Mouse (Mus musculus) embryonic facial prominence, embryonic 14.5 days (tissue): ENCODE data around the gene Ccdc134. TPM values are rescaled to one million over a fixed set of nuclear protein-coding genes. Genes with fewer than 3 reads are reported as not detected.
"Not testable (repeated sequence)": the region's sequence is repeated elsewhere in the genome, so short reads cannot be mapped to it uniquely, and the experiment has no call there.

ENCODE experiments used
- ATAC-seq: fragments of 200-750 bp; cut with Nextera tagmentation; 2 replicates; pipeline ENCODE4 v1.8.0; 2017; ENCODE audit warnings: low read depth, moderate number of reproducible peaks, moderate TSS enrichment
- DNase-seq: peaks from one replicate; pipeline ENCODE4 v3.0.0-alpha.2; 2015; ENCODE audit warnings: low spot score
- H3K27ac ChIP-seq: fragments of 300-500 bp; sonication (generic); replicated peaks from 2 replicates; pipeline ENCODE4 v1.5.1; 2014; ENCODE audit warnings: low read depth, mild to moderate bottlenecking, low read length, moderate library complexity
- H3K27me3 ChIP-seq: fragments of 300-500 bp; sonication (generic); replicated peaks from 2 replicates; pipeline ENCODE4 v1.6.1; 2014; ENCODE audit warnings: low read length; ENCODE audit not compliant: control insufficient read depth, insufficient read depth
- H3K36me3 ChIP-seq: fragments of 300-500 bp; sonication (generic); 2 replicates; pipeline ENCODE4 v1.6.1; 2014; ENCODE audit warnings: low read length, mixed read lengths; ENCODE audit not compliant: control insufficient read depth, insufficient read depth
- H3K4me1 ChIP-seq: fragments of 300-500 bp; sonication (generic); 2 replicates; pipeline ENCODE4 v1.6.1; 2014; ENCODE audit warnings: antibody characterized with exemption, low read length; ENCODE audit not compliant: control insufficient read depth, insufficient read depth
- H3K4me2 ChIP-seq: fragments of 300-500 bp; sonication (generic); 2 replicates; pipeline ENCODE4 v1.6.1; 2014; ENCODE audit warnings: low read depth, mild to moderate bottlenecking, low read length, moderate library complexity, mixed read lengths
- H3K4me3 ChIP-seq: fragments of 300-500 bp; sonication (generic); 2 replicates; pipeline ENCODE4 v1.5.1; 2014; ENCODE audit warnings: low read depth, mild to moderate bottlenecking, low read length
- H3K9ac ChIP-seq: fragments of 300-500 bp; sonication (generic); 2 replicates; pipeline ENCODE4 v1.6.1; 2014; ENCODE audit warnings: low read depth, mild to moderate bottlenecking, low read length, moderate library complexity, mixed read lengths
- H3K9me3 ChIP-seq: fragments of 300-500 bp; sonication (generic); 2 replicates; pipeline ENCODE4 v1.6.1; 2016; ENCODE audit warnings: low read length; ENCODE audit not compliant: control insufficient read depth
- WGBS: fragments of 180-500 bp; shearing (Covaris S2); extraction: QIAGEN DNeasy Blood & Tissue Kit; methylation state at CpG from one replicate; pipeline ENCODE4 v1.1.7; 2014; 5-methylcytosine and 5-hydroxymethylcytosine counted together
- polyA plus RNA-seq: library from polyadenylated mRNA; unstranded; fragments of >200 nt; fragmentation: Nextera tagmentation; extraction: Ambion mirVana; gene quantifications from 2 replicates; pipeline ENCODE4 v1.2.1, GENCODE M21; 2014

The Ccdc134 gene
- polyA plus RNA-seq, 1 experiment from 2014 or later, result 29.6 TPM

- ATAC-seq, result no peak
- 86% methylated on average over 8 of the region's 8 CpGs for WGBS
- no peak overlapping the region for H3K27ac ChIP-seq
- no peaks in the 10 kb centered on the region for H3K9me3 ChIP-seq
- DNase-seq, result no peak
- no peak overlapping the region for H3K4me2 ChIP-seq
- H3K4me1 ChIP-seq, result no peaks in the 10 kb centered on the region
- no peaks in the 10 kb centered on the region for H3K36me3 ChIP-seq
- no peaks in the 10 kb centered on the region for H3K27me3 ChIP-seq
- no peak overlapping the region for H3K4me3 ChIP-seq
- H3K9ac ChIP-seq, result no peak overlapping the region
Observed at GRCm38 (mm10) chr15:82120544-82120943, 7.2 kb upstream of the Ccdc134 start.

- not testable (repeated sequence) for ATAC-seq
- 0 out of 2 replicates have a peak overlapping the region, but pooled peaks have one; percentile 91 for H3K4me2 ChIP-seq
Observed at GRCm38 (mm10) chr15:82126690-82127089, 1.0 kb upstream of the Ccdc134 start.

GRCm38 (mm10) chr15:82128398-82128797 lies 676 bp downstream of the Ccdc134 start:
- Histone ChIP-seq H3K9ac (peak overlapping the region; percentile 83), H3K9me3 (no peaks in the 10 kb centered on the region), H3K27me3 (no peaks in the 10 kb centered on the region), H3K4me1 (peaks cover 13% of the 10 kb centered on the region; the same call in 1 of the 2 replicates), H3K27ac (peak overlapping the region; percentile 85), H3K4me3 (peak overlapping the region; percentile 81), H3K36me3 (peaks cover 12% of the 10 kb centered on the region; the same call in 1 of the 2 replicates), H3K4me2 (peak overlapping the region; percentile 91)
- 0% methylated on average over 5 of the region's 5 CpGs for WGBS
- DNase-seq (peak; percentile 62), ATAC-seq (0 out of 2 replicates have a peak, but pooled peaks have one; percentile 1)

More at GRCm38 (mm10) chr15:82126690-82127089, 1.0 kb upstream of the Ccdc134 start:
- 78% methylated on average over 4 of the region's 4 CpGs for WGBS
- not testable (repeated sequence) for H3K27me3 ChIP-seq, H3K4me3 ChIP-seq, H3K27ac ChIP-seq, H3K36me3 ChIP-seq, H3K9me3 ChIP-seq
- Histone ChIP-seq H3K4me1 (peaks cover 13% of the 10 kb centered on the region; the same call in 1 of the 2 replicates), H3K9ac (0 out of 2 replicates have a peak overlapping the region, but pooled peaks have one; percentile 25)
- peak; percentile 2 for DNase-seq

GRCm38 (mm10) chr15:82130599-82130998 lies 2.9 kb downstream of the Ccdc134 start:
- 53% methylated on average over 7 of the region's 7 CpGs for WGBS
- H3K4me3 ChIP-seq, result no peak overlapping the region

GRCm38 (mm10) chr15:82135372-82135771 lies 7.7 kb downstream of the Ccdc134 start:
- peak; percentile 85 for ATAC-seq

More at GRCm38 (mm10) chr15:82130599-82130998, 2.9 kb downstream of the Ccdc134 start:
- DNase-seq (peak; percentile 8), ATAC-seq (no peak)
- no peak overlapping the region for H3K27ac ChIP-seq
- H3K4me2 ChIP-seq, result no peak overlapping the region
- peaks cover 15% of the 10 kb centered on the region; the same call in 1 of the 2 replicates for H3K36me3 ChIP-seq
- peaks cover 13% of the 10 kb centered on the region; the same call in 1 of the 2 replicates for H3K4me1 ChIP-seq
- no peaks in the 10 kb centered on the region for H3K27me3 ChIP-seq
- no peaks in the 10 kb centered on the region for H3K9me3 ChIP-seq
- no peak overlapping the region for H3K9ac ChIP-seq

GRCm38 (mm10) chr15:82138565-82138964 lies 10.8 kb downstream of the Ccdc134 start:
- no peak overlapping the region for H3K9ac ChIP-seq
- DNase-seq (peak; percentile 79), ATAC-seq (peak; percentile 21; the same call in 1 of the 2 replicates)
- H3K36me3 ChIP-seq, result peaks cover 15% of the 10 kb centered on the region; the same call in 1 of the 2 replicates
- H3K27me3 ChIP-seq, result no peaks in the 10 kb centered on the region
- no peak overlapping the region for H3K27ac ChIP-seq
- H3K4me2 ChIP-seq, result no peak overlapping the region
- H3K4me3 ChIP-seq, result no peak overlapping the region
- no peaks in the 10 kb centered on the region for H3K9me3 ChIP-seq
- no peaks in the 10 kb centered on the region for H3K4me1 ChIP-seq
- 50% methylated on average over 4 of the region's 4 CpGs for WGBS

More at GRCm38 (mm10) chr15:82135372-82135771, 7.7 kb downstream of the Ccdc134 start:
- no peak overlapping the region for H3K27ac ChIP-seq
- no peaks in the 10 kb centered on the region for H3K9me3 ChIP-seq
- 74% methylated on average over 4 of the region's 4 CpGs for WGBS
- no peaks in the 10 kb centered on the region for H3K27me3 ChIP-seq
- H3K9ac ChIP-seq, result no peak overlapping the region
- peak; percentile 71 for DNase-seq
- H3K4me1 ChIP-seq, result no peaks in the 10 kb centered on the region
- no peak overlapping the region for H3K4me3 ChIP-seq
- no peak overlapping the region for H3K4me2 ChIP-seq
- H3K36me3 ChIP-seq, result peaks cover 19% of the 10 kb centered on the region; the same call in 1 of the 2 replicates

- Histone ChIP-seq H3K4me3 (no peak overlapping the region), H3K27me3 (no peaks in the 10 kb centered on the region), H3K9me3 (no peaks in the 10 kb centered on the region), H3K36me3 (peaks cover 13% of the 10 kb centered on the region; the same call in 1 of the 2 replicates), H3K4me1 (no peaks in the 10 kb centered on the region), H3K4me2 (no peak overlapping the region), H3K9ac (no peak overlapping the region), H3K27ac (no peak overlapping the region)
- DNase-seq (no peak), ATAC-seq (no peak)
- WGBS, result 88% methylated on average over 8 of the region's 8 CpGs
Observed at GRCm38 (mm10) chr15:82139196-82139595, 11.5 kb downstream of the Ccdc134 start.

GRCm38 (mm10) chr15:82140355-82140754 lies 12.6 kb downstream of the Ccdc134 start:
- H3K9me3 ChIP-seq, result no peaks in the 10 kb centered on the region
- 89% methylated on average over 3 of the region's 3 CpGs for WGBS
- no peak for ATAC-seq
- no peak overlapping the region for H3K4me2 ChIP-seq
- no peak overlapping the region for H3K9ac ChIP-seq
- no peaks in the 10 kb centered on the region for H3K4me1 ChIP-seq
- no peak overlapping the region for H3K27ac ChIP-seq
- H3K27me3 ChIP-seq, result no peaks in the 10 kb centered on the region
- no peak overlapping the region for H3K4me3 ChIP-seq
- DNase-seq, result no peak
- H3K36me3 ChIP-seq, result peaks cover 13% of the 10 kb centered on the region; the same call in 1 of the 2 replicates

- WGBS, result 87% methylated on average over 5 of the region's 5 CpGs
- Histone ChIP-seq H3K36me3 (peaks cover 11% of the 10 kb centered on the region; the same call in 1 of the 2 replicates), H3K4me2 (no peak overlapping the region), H3K4me3 (no peak overlapping the region), H3K9me3 (no peaks in the 10 kb centered on the region), H3K4me1 (0 out of 2 replicates have a peak, but pooled peaks cover 12% of the 10 kb centered on the region), H3K9ac (no peak overlapping the region), H3K27me3 (no peaks in the 10 kb centered on the region), H3K27ac (no peak overlapping the region; the same call in 1 of the 2 replicates)
- no peak for ATAC-seq
- DNase-seq, result no peak
Observed at GRCm38 (mm10) chr15:82144157-82144556, 16.4 kb downstream of the Ccdc134 start.
